Mouse (Mus musculus) layer of hippocampus, postnatal 14 days (tissue): ENCODE data around the gene Tmub2. TPM values are rescaled to one million over a fixed set of nuclear protein-coding genes. Genes with fewer than 3 reads are reported as not detected.
A peak's percentile ranks its signal among the peaks of the same experiment; 100 is the strongest.

Source experiments
- DNase-seq, 2 experiments: peaks; one replicate each; pipeline ENCODE4 v3.0.0; 2021 to 2022; ENCODE audit warnings: low spot score in 2 of 2, mixed read lengths in 1 of 2
- total RNA-seq, 2 experiments: library from RNA; stranded (reverse); gene quantifications; 2 replicates each; pipeline ENCODE4 v1.2.3; 2021

The Tmub2 gene
- total RNA-seq, 2 experiments from 2014 or later, result 59.3 to 60.6 TPM

DNA sequence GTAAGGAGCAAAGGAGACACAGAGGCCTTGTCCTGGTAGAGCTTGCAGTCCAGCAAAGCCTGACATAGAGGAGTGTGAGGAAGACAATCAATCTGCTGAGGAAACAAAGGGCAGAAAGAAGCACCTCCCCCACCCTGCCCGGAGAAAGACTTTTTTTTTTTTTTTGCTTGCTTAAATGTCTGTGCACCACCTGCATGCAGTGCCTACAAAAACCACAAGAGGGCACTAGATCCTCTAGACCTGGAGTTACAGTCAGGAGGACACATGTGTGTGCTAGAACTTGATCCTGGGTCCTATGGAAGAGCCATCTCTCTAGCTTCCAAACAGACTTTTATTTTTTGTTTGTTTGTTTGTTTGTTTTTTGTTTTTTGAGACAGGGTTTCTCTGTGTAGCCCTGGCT is 15.1 kb downstream of the Tmub2 start:
- DNase-seq, result peak in 1 of 2 experiments; percentile 52

DNA sequence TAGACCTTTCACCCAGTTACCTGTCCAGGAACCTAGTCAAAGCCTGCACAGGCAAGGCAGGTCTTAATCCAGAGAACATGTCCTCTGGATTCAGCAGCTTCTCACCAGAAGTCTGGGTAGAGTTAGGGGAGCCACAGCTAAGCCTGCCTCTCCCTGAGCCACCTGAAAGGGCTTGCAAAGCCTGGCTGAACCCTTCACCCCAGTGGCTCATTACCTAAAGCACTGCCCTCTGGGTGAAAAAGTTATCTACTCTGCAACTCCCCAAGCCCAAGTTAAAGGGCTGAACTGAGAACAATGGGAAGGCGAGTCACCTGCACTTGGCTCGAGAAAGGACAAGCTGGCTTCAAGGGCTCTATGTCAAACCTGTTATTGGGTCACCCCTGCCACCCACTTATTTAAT is 19.4 kb downstream of the Tmub2 start:
- DNase-seq, result no peak

DNA sequence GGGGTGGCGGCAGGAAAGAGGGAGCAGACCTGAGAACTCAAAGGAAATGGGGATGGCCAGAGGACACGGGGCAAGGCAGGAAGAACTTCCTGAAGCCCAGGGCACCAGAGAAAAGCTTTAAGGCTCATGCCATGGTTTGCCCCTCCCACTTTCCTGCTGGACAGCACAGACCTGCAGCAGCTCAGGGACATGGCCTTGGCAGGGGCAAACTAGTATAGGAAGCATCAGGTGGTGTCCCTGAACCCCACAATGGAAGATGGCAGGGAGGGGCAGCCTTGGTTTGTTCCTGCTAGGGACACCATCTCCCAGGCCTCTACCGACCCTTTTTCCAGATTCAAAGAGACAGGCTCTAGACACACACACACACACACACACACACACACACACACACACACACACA is 20.6 kb downstream of the Tmub2 start:
- no peak for DNase-seq

- DNase-seq, result no peak
These were observed 23.4 kb downstream of the Tmub2 start for GRCm38 (mm10) chr11:102308104-102308503.

DNA sequence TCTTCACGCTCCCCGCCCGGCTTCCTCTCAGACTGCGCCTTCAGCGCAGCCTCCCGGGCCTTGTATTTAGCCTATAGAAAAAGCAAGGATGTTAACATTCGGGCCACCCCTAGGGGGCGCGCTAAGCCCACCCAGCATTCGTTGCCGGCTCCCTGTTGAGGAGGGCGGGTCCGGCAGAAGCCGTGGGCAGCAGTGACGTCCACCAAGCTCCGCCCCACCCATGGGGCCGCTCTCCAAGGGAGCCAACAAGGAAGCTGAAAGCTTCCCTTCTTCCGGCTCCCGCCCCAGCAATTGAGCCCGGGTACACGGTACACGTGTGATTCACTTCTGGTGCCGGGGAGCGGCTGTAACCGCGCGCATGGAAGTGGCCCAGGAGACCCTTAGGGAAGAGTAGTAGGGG is 24.2 kb downstream of the Tmub2 start:
- DNase-seq, result peak; percentile 96 to 97

DNA sequence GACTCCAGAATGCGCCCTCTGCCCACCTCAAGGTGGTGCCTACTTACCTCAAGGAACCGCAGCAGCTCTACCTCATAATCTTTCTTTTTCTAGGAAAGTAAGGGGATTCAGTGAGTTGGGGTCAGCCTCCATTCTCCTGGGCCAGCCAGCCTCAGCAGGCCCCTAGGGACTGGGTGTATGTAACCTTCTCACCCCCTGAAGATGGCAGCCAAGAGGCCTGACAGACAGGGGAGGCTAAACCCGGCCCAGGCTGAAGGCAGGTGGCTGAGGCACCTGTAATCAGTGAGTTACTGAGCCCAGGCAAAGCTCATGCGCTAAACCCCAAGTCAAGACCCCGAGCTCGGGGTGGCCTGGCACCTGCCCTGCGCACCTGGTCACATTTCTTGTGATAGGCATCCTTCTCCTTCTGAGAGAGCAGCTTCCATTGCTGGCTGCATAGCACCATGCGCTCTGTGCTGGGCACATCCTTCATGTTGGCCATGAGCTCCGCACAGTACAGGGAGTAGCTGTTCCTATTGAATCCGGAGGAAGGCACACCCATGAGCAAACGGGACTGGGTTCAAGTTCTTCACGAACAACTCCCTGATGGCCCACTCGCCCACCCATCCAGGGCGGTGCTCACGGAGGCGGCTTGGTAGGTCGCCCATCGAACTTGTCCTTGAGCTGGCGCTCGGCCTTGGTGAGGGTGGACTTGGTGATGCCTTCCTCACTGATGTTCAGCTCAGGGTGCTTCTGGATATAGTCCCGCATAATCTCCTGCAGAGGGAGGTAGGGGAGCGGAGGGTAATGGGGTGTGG is 25.3 kb downstream of the Tmub2 start:
- DNase-seq, result no peak

GRCm38 (mm10) chr11:102310768-102311695 is 26.3 kb downstream of the Tmub2 start:
- DNase-seq, result no peak

GRCm38 (mm10) chr11:102311966-102312365 is 27.2 kb downstream of the Tmub2 start:
- DNase-seq, result no peak

GRCm38 (mm10) chr11:102312586-102312985 is 27.9 kb downstream of the Tmub2 start:
- DNase-seq, result no peak

GRCm38 (mm10) chr11:102314321-102314720 is 29.6 kb downstream of the Tmub2 start:
- DNase-seq, result no peak

DNA sequence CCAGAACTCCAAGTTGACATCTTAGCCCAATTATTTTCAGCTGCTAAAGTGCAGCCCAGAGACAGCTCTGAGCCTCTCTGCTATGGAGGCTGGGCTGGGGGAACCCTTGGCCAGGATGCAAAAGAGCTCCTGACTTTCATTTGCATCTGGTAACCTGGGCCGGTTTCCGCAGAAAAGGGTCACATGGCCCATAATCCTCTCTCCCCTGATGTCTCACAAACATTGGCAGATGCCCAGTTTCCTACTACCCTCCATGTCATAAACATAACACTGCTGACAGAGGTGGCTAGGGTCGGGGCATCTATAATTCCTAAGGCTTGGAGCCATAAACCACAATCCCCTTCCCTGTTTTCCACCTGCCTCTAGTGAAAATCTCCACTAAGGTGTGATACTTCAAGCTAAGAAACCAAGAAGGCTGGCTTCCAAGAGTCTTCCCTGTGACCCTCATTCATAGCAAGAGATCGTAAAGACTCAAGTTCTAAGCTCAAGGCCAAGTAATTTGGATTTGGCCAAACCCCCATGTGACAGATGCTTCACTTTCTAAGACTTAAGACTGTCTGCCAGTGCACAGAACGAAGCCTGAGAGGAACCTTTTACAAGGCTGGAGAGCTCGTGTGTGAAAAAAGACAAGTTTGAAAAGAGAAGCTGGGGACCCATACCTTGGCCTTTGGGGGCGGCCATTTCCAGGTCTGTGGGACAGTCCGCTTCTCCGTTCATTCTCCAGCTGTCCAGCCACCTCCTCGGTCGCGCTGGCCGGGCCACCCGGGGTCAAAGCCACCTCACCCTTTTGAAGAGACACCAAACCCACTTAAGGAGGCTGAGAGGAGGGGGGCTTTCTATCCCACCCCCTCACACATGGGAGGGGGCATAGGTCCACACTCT is 31.2 kb downstream of the Tmub2 start:
- no peak for DNase-seq

DNA sequence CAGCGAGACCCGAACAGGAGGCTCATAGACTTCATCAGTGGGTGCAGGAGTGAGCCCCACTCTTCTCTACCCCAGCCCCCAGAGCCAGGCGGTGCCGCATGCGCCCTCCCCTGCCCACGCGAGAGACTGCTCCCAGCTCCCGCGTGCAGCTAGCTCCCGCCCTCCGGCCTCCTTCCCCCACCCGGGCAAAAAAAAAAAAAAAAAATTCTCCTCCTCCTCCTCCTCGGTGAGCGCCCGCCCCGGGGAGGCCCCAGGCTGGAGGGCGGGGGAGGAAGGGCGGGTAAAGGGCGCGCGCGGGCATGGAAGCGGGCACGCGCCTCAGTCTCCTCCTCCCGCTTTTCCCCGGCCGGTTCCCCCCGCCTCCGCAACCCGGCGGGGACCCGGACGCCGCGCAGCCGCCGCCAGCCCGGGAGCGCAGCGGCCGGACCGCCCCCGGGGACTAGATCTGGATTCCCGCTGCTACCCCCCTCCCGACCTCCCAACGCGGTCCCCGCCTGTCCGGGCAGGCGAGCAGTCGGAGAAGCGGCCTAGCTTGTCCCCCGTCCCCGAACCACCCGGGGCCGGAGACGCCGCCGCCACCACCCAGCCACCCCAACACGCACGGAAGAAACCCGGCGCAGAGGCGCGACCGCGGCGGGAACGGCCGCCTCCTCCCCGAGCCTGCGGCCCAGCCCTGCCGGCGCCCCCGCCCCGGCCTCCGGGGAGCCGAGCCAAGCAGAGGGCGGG is 32.0 kb downstream of the Tmub2 start:
- DNase-seq, result peak; percentile 82 to 84

DNA sequence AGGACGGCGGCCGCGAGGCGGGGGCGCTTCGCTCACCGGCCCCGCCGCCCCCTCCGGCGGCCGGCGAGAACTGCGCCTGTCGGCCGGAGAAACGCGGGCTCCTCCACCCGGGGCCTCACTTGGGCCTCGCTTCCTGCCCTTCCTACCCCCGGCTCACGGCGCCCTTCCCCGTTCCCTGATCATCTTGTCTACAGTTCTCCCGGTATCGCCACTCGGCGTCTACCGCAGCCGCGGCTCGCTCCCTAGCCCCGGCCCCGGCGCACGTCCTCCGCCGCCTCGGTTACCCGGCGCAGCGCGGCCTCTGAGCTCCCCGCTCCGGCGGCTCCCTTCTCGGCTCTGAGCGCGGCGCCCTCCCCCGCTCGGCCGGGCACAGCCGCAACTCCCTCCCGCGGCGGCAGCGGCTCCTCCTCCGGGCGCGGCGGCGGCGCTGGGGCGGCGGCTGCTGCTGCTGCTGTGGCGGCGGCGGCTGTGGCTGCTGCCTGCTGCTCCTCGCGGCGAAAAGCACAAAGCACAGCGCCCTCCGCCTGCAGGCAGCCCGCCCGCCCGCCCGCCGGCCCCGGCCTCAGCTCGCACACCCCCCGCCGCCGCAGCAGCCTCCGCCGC is 32.7 kb downstream of the Tmub2 start:
- DNase-seq, result peak in 1 of 2 experiments; percentile 58

DNA sequence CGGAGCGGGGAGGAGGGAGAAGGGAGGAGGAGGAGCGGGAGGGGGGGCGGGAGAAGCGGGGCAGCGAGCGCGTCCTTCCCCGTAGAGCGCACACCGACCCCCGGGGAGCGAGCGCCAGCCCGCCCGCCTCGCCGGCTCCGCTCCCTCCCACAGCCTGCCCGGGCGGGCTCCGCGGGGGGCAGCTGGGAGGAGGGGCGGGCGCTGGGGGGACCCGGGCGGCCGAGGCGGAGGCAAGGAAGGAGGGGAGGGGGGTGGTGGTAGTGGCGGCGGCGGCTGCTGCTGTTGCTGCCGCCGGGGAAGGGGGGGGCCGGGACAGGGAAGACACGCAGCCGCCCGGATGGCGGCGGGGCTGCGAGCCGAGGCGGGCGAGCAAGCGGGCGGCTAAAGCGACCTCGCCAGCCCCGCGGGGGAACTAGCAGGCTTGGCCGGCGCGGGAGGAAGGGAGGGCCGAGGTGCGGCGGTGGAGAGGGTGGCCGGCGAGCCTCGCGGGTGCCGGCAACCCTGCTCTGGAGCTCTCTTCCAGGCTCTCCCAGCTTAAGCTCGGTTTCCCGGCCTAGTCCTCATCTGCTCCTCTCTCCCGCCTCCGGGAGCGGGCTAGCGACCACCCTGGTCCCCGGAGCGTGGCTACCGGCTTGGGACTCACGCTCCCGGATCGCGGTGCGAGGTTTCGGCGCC is 33.3 kb downstream of the Tmub2 start:
- peak; percentile 61 to 64 for DNase-seq

GRCm38 (mm10) chr11:102318576-102319409 is 34.1 kb downstream of the Tmub2 start:
- peak in 1 of 2 experiments; percentile 65 for DNase-seq

DNA sequence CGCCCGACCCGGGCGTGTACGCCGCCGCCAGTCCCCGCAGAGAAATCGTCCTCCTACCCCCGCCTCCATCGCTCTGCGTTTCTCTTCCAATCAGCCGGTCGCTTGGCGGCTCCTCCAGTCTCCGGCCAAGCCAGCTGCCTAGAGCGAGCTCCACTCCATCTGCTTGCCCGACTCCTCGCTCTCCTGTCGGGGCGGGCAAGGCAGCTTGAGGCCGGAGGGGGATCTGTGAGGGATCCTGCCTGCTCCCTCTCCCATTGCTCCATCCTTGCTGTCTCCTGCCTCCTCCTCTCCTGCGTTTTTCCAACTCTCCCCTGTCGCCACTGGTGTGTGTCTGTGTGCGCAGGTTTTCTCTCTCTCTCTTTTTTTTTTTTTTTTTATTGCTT is 34.7 kb downstream of the Tmub2 start, which contains the start of gene Ubtf:
Gene Ubtf (minus strand): TSS at position 333 of the 383 bp plus-strand sequence.
- DNase-seq, result peak; percentile 84 to 87

GRCm38 (mm10) chr11:102319941-102320685 is 35.4 kb downstream of the Tmub2 start:
- DNase-seq, result peak; percentile 90 to 94

- peak in 1 of 2 experiments; percentile 86 for DNase-seq
These were observed 35.9 kb downstream of the Tmub2 start for GRCm38 (mm10) chr11:102320686-102321005.
